Mouse (Mus musculus): ENCODE measurements around the gene Snx27. TPM values are rescaled to one million over a fixed set of nuclear protein-coding genes. Genes with fewer than 3 reads are reported as not detected.

Gene Snx27
- total and polyA plus RNA-seq, 3 experiments: 23.1 to 35.3 (median 34.9) TPM

DNA sequence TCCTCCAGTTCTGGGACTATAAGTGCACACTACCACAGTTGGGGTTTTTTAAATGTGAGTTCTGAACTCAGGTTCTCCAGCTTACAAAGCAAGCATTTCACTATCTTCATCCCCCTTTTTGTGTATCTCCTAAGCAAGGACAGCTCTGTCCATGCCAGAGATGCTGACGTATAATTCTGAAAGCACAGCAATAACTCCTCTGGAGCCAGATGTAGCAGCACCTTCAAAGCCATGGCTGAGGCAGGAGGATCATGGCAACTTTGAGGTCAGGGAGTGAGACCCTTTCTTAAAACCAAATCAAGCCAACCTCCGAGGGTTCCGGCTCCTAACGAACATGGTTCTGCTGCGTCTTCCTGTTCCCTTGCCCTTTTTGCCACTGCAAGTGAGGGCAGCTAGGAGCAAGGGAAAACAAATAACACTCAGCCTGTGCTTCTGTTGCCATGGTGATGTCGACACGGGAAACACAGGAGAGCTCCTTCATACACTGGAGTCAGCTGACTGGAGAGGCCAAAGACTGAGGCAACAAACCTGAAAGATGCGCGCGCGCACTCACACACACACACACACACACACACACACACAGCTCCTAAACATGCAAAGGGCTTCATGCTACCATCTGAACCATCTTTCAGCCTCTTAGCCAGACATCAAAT lies 118.5 kb downstream of the Snx27 start:
- in situ Hi-C loops (cut with MboI; ENCODE audit: low pct_ligation_motif_present, low pct_unique_long_range_greater_than_20kb, low sequenced_read_pairs) (loop anchor here (25.0 kb wide), 1 partner anchor 148 kb away; no protein-coding TSS in a partner anchor), dilution Hi-C loops (cut with MboI; ENCODE audit: extremely low pct_ligation_motif_present, extremely low pct_unique_long_range_greater_than_20kb, low sequenced_read_pairs) (no loop called here)
- Histone ChIP-seq H3K27ac (ENCODE audit: insufficient read depth, low read depth) (no peak overlapping the region), H3K27me3 (replicated peaks) (no peaks in the 10 kb centered on the region), H3K4me3 (replicated peaks in 1 of 3; ENCODE audit: low read depth in 2 of 3, low read length in 2 of 3, poor library complexity in 1 of 3) (no peak overlapping the region), H3K9ac (ENCODE audit: insufficient read depth, low read depth) (no peak overlapping the region), H3K36me3 (replicated peaks in 1 of 2; ENCODE audit: control insufficient read depth in 1 of 2, insufficient read depth in 1 of 2, low read length in 1 of 2) (no peaks in the 10 kb centered on the region), H3K79me2 (replicated peaks; ENCODE audit: control insufficient read depth, extremely low read depth, insufficient read depth, poor library complexity, severe bottlenecking) (no peaks in the 10 kb centered on the region), H3K4me2 (ENCODE audit: insufficient read depth, low read depth, poor library complexity, severe bottlenecking) (no peak overlapping the region), H3K9me3 (replicated peaks; ENCODE audit: low read length) (no peaks in the 10 kb centered on the region), H3K4me1 (ENCODE audit: control insufficient read depth in 1 of 2, insufficient read depth in 2 of 2) (0 out of 4 replicates have a peak, but pooled peaks cover 2 to 3% of the 10 kb centered on the region in 2 experiments)
- TF ChIP-seq PAX5 (IDR thresholded peaks at IDR 0.05; ENCODE audit: low read length) (no peak), POLR2A (IDR thresholded peaks at IDR 0.05; ENCODE audit: low read depth, low read length) (no peak)
- DNase-seq (ENCODE audit: extremely low read depth): no peak

DNA sequence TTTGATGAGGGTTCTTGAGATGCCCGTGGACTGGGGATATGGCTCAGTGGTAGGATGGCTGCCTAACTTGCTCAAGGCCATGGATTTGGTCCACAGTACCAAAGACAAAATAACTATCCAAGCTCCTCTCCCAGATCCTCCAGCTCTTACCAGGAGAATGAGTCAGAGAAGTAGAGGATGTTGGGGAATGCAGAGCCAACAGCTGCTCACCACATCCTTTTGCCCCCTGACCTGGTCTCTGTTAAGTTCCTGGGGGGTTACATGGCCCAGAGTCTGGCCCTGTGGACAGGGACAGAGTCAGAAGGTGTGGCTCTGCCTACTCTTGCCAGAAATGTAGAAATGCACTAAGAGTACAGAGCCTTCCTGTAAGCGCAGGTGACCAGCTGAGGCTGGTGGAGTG lies 122.7 kb downstream of the Snx27 start:
- Histone ChIP-seq H3K27me3 (replicated peaks) (no peaks in the 10 kb centered on the region), H3K9me3 (replicated peaks; ENCODE audit: low read length) (peaks cover 3% of the 10 kb centered on the region), H3K4me1 (ENCODE audit: control insufficient read depth in 1 of 2, insufficient read depth in 2 of 2) (peaks cover 0 to 9% of the 10 kb centered on the region in 2 experiments; a peak in 2 of 4 replicates), H3K79me2 (replicated peaks; ENCODE audit: control insufficient read depth, extremely low read depth, insufficient read depth, poor library complexity, severe bottlenecking) (no peaks in the 10 kb centered on the region), H3K4me3 (replicated peaks in 1 of 3; ENCODE audit: low read depth in 2 of 3, low read length in 2 of 3, poor library complexity in 1 of 3) (no peak overlapping the region), H3K9ac (ENCODE audit: insufficient read depth, low read depth) (no peak overlapping the region), H3K27ac (ENCODE audit: insufficient read depth, low read depth) (no peak overlapping the region), H3K4me2 (ENCODE audit: insufficient read depth, low read depth, poor library complexity, severe bottlenecking) (no peak overlapping the region), H3K36me3 (replicated peaks in 1 of 2; ENCODE audit: control insufficient read depth in 1 of 2, insufficient read depth in 1 of 2, low read length in 1 of 2) (no peaks in the 10 kb centered on the region)
- dilution Hi-C loops (cut with MboI; ENCODE audit: extremely low pct_ligation_motif_present, extremely low pct_unique_long_range_greater_than_20kb, low sequenced_read_pairs) (no loop called here), in situ Hi-C loops (cut with MboI; ENCODE audit: low pct_ligation_motif_present, low pct_unique_long_range_greater_than_20kb, low sequenced_read_pairs) (loop anchor here (25.0 kb wide), 1 partner anchor 152 kb away; no protein-coding TSS in a partner anchor)
- no peak for DNase-seq (ENCODE audit: extremely low read depth)
- TF ChIP-seq TCF12 (IDR thresholded peaks at IDR 0.05; ENCODE audit: low read depth, low read length) (no peak), KAT2A (IDR thresholded peaks at IDR 0.05; ENCODE audit: insufficient replicate concordance, low read length) (no peak), USF1 (IDR thresholded peaks at IDR 0.05; ENCODE audit: low read depth, low read length) (no peak), HCFC1 (IDR thresholded peaks at IDR 0.05; ENCODE audit: low read depth, low read length) (no peak), ZC3H11A (IDR thresholded peaks at IDR 0.05; ENCODE audit: low read depth, low read length) (no peak), CHD1 (IDR thresholded peaks at IDR 0.05; ENCODE audit: low read depth, low read length) (no peak), SIN3A (IDR thresholded peaks at IDR 0.05; ENCODE audit: low read length) (no peak), GABPA (IDR thresholded peaks at IDR 0.05; ENCODE audit: insufficient replicate concordance, low read depth, low read length) (no peak), RCOR1 (conservative IDR thresholded peaks at IDR 0.05; ENCODE audit: low read depth, low read length) (no peak)

DNA sequence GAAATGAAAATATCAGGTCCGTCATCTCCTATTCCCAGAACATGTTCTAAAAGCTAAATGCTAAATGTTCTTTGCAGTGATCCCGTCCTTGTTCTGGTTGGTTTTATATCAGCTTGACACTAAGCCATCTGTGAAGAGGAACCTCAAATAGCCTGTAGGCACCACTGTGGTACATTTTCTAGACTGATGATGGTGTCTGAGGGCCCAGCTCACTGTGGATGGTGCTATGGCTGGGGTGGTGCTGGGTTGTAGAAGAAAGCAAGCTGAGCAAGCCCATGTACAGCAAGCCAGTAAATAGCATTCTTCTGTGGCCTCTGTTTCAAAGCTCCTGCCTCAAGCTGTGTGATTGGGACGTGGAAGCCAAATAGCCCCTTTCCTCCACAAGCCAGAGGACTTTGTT lies 125.5 kb downstream of the Snx27 start:
- in situ Hi-C loops (cut with MboI; ENCODE audit: low pct_ligation_motif_present, low pct_unique_long_range_greater_than_20kb, low sequenced_read_pairs) (loop anchor here (25.0 kb wide), 1 partner anchor 155 kb away; no protein-coding TSS in a partner anchor), dilution Hi-C loops (cut with MboI; ENCODE audit: extremely low pct_ligation_motif_present, extremely low pct_unique_long_range_greater_than_20kb, low sequenced_read_pairs) (no loop called here)
- no peak overlapping the region for H3K9ac ChIP-seq (ENCODE audit: insufficient read depth, low read depth)
- H3K9me3 ChIP-seq (replicated peaks; ENCODE audit: low read length): peaks cover 3% of the 10 kb centered on the region
- H3K79me2 ChIP-seq (replicated peaks; ENCODE audit: control insufficient read depth, extremely low read depth, insufficient read depth, poor library complexity, severe bottlenecking): no peaks in the 10 kb centered on the region
- peaks cover 0 to 10% of the 10 kb centered on the region in 2 experiments for H3K36me3 ChIP-seq (replicated peaks in 1 of 2; ENCODE audit: control insufficient read depth in 1 of 2, insufficient read depth in 1 of 2, low read length in 1 of 2)
- no peaks in the 10 kb centered on the region for H3K27me3 ChIP-seq (replicated peaks)
- no peak overlapping the region for H3K4me3 ChIP-seq (replicated peaks in 1 of 3; ENCODE audit: low read depth in 2 of 3, low read length in 2 of 3, poor library complexity in 1 of 3)
- no peak overlapping the region for H3K27ac ChIP-seq (ENCODE audit: insufficient read depth, low read depth)
- peaks cover 0 to 9% of the 10 kb centered on the region in 2 experiments; a peak in 2 of 4 replicates for H3K4me1 ChIP-seq (ENCODE audit: control insufficient read depth in 1 of 2, insufficient read depth in 2 of 2)
- no peak for TF ChIP-seq IRF4 (IDR thresholded peaks at IDR 0.05; ENCODE audit: low read depth, low read length)
- no peak for TF ChIP-seq KAT2A (IDR thresholded peaks at IDR 0.05; ENCODE audit: insufficient replicate concordance, low read length)
- TF ChIP-seq POLR2AphosphoS2 (IDR thresholded peaks at IDR 0.05; ENCODE audit: low read depth, low read length): no peak
- no peak for TF ChIP-seq CHD2 (IDR thresholded peaks at IDR 0.05; ENCODE audit: low read length)
- no peak for TF ChIP-seq NRF1 (IDR thresholded peaks at IDR 0.05; ENCODE audit: low read depth, low read length)
- no peak for TF ChIP-seq USF1 (IDR thresholded peaks at IDR 0.05; ENCODE audit: low read depth, low read length)
- TF ChIP-seq TBP (conservative IDR thresholded peaks at IDR 0.05; ENCODE audit: low read depth, low read length): no peak
- no peak for TF ChIP-seq EP300 (IDR thresholded peaks at IDR 0.05; ENCODE audit: low read length)
- no peak; the same call in 1 of the 2 replicates for TF ChIP-seq USF2 (conservative IDR thresholded peaks at IDR 0.05; ENCODE audit: low read depth, low read length)
- no peak for DNase-seq (ENCODE audit: extremely low read depth)
- H3K4me2 ChIP-seq (ENCODE audit: insufficient read depth, low read depth, poor library complexity, severe bottlenecking): peak overlapping the region; percentile 42; the same call in 1 of the 2 replicates

All from CH12.LX (cell line).